Mouse (Mus musculus): ENCODE data around the gene Trpv2. TPM values are rescaled to one million over a fixed set of nuclear protein-coding genes. Genes with fewer than 3 reads are reported as not detected.

Gene Trpv2
- total RNA-seq, 4 experiments from 2014 or later: 14.5 to 15.9 (median 15.1) TPM

DNA sequence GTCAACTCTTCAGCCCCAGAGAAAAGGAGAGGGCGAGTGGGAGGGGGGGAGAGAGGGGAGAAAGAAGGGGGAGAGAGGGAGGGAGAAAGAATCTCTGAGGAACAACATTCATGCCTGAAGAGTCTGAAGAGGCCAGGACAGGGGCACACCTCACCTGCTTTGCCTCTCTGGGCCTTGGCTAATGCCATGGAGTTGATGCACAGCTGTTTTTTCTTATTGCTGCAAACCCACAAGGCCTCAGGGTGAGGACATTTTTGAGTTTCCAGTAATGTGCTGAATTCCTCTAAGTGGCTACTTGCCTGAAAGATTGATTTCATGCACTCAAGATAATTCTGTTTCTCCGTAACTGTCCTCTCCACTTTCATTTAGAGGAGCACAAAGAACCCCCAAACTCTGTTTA, 16.1 kb upstream of the Trpv2 start:
- no peak for DNase-seq (ENCODE audit: low spot score in 2 of 2)

DNA sequence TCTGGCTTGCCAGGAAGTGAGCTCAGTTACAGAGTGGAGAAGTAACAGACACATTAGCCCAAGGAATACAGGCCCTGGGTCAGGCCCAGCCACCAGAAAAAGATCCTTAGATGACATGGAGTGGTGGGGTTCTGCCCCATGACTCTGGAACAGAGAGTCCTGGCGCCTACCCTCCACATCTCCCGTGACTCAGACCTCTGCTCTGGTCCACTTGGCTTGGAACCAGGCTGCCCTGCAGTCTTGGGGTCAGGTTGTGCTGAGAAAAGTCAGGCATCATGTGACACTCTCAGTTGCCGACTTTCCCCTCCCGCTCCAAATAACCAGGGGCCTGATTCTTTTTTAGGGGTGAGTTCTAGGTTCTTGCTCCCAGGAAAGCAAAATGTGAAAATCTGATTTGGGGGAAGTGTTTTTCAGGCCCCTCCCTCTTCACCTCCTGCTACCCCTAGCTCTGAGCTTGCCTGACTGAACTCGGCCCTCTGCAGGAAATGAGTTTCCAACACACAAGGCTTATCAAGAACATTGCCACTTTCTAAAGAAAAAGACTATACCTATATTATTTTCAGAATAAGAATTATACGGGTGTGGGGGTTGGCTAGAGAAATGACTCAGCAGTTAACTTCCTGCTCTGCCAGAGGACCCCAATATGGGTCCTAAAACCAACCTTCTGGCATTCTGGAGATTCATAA, 15.2 kb upstream of the Trpv2 start:
- no peak for DNase-seq (ENCODE audit: low spot score in 2 of 2)

DNA sequence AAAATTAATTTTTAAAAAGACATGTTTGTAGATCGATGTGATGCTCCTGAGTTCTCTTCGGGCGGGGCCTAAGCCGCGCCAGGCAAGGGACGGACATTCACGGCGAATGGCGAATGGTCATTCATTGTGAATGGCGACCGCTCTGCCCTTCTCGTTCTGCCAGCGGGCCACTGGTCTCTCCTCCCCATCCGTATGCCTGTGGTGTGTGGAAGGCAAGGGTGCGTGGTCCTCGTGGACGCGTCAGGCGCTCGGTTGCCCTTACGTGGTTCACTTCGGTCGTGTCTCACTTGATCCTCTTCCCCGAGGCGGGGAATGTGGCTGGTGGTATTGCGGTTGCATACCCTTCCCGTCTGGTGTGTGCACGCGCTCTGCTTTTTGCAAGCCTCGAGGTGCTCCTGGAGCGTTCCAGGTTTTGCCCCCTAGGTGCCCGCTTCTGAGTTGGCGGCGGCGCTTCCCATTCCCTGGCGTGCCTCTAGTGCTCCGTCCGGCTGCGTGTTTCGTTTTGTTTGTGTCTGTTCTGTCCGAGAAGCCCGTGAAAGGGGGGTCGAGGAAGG, 13.7 kb upstream of the Trpv2 start:
- DNase-seq (ENCODE audit: low spot score in 2 of 2): no peak

DNA sequence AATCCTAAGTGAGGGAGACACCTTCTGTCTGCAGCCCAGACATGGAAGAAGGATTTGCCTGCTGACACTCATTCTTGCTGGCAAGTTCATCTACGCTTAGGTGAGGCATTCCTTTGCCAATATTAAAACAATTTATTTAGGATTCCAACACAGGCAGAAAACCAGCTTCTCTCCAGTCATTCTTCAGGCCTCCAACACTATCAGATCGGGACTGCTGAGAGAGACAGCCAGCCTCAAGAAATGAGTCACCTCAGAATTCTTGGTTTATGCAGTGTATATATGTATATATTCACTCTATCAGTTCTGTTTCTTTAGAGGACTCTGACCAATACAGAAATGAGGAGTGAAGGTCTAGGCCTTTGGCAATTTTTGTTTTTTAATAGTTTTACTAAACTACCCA, 10.7 kb upstream of the Trpv2 start:
- DNase-seq (ENCODE audit: low spot score in 2 of 2): no peak

DNA sequence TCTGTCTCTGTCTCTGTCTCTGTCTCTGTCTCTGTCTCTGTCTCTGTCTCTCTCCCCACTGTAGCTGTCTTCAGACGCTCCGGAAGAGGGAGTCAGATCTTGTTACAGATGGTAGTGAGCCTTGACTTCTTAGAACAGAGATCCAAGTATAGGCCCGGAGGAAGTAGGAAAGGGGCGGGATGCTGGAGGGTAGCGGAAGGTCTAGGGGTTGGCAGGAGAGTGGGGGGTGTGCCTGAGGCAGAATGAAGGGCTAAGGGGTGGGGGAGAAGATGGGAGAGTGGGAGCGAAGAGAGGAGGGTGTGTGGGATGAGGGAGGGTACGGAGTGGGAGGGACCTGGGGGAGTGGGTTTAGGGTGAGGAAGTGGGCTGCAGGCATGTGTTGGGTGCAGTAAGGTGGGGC, 8.5 kb upstream of the Trpv2 start:
- DNase-seq (ENCODE audit: low spot score in 2 of 2): no peak

DNA sequence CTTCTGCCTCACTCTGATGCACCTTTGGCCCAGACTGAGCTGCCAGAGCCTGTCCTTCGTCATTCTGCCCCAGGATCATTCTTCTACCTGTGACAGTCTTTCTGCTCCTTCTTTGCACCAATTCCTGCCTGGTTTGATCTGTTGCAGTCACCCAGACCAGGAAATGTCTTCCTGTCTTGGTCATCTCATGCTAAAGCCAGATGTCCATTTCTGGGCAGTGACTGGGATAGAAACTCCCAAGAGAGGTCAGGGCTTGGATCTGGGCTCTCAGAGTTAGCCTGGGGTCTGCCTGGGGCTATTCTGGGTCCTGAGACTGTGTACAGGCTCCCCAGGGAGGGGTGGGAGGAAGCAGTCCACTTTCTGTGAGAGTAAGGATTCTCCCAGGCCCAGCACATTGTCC, 8.1 kb upstream of the Trpv2 start:
- DNase-seq (ENCODE audit: low spot score in 2 of 2): no peak

DNA sequence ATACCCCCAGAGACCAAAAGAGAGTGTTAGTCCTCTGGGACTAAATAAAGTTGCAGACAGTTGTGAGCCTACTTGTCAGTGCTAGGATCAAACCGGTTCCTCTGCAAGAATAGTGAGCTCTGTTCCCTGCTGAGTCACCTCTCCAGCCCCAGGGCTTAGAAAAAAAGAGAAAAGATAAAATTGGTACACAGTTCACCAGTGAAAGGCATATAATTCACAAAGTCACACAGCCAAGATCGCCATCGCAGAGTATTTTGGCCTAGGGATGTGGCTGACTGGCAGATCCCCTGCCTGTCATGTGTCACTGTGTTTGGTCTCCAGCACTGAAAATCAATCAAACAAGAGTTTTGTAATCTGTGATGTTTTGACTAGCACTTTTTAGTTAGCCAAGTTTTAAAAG, 6.0 kb upstream of the Trpv2 start:
- no peak for DNase-seq (ENCODE audit: low spot score in 2 of 2)

DNA sequence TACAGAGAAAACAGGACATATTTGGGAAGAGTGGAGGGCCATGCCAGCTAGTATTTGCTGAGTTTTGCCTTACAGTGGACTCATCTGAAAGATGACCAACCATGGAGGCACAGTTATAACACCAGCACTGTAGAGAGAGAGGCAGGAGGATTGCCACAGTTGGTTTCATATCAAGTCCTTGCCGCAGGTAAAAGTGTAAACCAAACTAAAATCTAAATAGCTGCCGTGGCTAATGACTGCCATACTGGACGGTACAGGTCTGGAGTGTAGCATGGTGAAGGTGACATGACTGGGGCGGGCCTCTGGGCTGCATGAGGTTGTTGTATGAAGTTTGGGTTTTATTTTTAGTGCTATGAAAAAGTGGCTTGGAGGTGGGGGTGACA, 408 bp downstream of the Trpv2 start:
- DNase-seq (ENCODE audit: low spot score in 2 of 2): no peak

DNA sequence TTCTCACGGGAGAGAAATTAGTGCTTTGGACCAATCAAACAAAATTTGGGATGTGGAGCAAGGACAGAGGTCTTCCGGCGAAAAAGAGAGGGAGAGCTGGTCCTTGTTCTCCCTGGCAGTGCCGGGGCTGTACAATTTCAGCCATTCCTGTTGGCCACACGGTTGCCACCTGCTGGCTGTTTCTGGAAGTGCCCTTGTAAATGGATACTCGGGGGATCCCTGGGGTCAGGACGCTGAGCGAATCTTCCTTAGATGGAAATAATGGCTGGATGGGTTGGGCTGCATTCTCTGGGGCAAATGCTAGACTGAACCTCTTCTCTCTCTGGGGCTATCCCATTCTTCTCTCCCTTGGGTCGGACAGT, 992 bp downstream of the Trpv2 start:
- DNase-seq (ENCODE audit: low spot score in 2 of 2): peak; percentile 77 to 89

DNA sequence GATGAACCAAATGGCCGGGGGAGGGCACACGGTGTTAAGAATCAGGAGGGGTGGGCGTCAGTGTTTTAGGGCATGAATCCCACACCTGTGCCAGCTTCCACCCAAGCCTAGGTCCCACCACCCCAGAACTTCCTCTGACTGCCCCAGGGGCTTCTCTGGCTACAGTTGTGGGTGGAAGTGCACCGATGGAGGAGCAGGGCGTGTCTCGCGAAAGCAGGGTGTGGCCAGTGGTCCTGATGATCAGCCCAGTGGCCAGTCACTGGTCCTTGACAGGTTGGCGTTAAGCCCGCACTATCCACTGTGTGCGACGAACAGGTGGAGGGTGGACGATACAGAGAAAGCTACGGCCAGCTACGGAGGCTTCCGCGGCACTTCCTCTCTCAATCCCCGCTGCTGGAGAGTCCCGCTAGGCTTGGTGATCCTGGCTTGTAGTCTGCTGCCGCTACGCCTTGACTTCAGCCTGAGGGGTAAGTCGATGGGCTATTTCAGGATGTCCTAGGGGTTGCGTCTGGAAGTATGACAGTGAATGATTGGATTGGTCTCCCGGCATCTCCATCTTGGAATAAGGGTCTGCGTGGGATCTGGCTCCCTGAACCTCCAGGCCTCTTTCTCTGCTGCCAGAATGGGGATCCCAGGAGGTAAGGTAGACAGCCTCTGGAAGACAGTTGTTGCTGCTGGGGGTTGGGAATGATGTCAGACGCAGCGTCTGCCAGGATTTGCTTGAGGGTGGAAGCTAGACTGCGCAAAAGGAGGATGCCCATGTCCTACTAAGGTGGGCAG, 1.6 kb downstream of the Trpv2 start:
- peak in 1 of 2 experiments; percentile 43 for DNase-seq (ENCODE audit: low spot score in 2 of 2)

DNA sequence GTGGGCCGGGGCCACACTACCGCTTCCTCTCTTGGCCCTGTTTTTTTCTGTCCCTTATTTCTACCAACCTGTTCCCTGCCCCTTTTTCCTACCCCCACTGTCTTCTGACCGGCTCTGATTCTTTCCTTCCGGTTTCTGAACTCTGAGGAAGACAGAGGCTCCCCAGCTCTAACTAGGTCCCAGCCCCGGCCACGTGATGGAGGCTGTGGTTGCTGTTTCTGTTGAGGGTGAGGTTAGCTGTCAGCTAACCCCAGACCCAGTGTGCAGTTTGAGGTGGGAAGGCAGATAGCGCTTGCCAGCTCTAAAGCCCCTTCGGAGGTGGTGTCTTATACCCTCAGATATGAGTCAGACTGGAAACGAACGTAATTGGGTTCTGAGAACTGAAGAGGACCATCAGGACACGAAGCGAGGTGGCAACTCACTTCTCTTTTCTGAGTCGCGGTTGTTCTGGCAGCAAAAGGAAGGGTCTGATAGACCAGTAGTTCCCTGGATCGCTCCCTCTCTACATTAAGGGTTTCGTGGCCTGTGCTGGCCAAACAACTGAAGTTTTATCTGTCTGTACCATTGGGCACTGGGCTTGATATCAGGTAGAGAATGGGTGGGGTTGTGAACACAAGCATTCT, 2.4 kb downstream of the Trpv2 start:
- DNase-seq (ENCODE audit: low spot score in 2 of 2): no peak

DNA sequence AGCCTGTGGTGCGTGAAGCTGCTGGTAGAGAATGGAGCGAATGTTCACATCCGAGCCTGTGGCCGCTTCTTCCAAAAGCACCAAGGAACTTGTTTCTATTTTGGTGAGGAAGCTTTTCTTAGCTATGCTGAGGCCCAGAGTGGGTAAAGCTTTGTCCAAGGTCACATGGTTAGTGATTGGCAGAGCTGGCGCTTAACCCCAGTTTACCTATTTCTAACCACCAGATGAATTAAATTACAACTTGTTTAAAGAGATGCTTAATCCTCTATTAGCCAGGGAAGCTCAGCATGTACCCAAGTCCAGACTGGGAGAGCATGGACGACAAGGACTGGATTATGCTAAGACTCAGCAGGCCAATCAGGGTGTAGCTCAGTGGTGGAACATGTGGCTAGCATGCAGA, 8.7 kb downstream of the Trpv2 start:
- no peak for DNase-seq (ENCODE audit: low spot score in 2 of 2)

DNA sequence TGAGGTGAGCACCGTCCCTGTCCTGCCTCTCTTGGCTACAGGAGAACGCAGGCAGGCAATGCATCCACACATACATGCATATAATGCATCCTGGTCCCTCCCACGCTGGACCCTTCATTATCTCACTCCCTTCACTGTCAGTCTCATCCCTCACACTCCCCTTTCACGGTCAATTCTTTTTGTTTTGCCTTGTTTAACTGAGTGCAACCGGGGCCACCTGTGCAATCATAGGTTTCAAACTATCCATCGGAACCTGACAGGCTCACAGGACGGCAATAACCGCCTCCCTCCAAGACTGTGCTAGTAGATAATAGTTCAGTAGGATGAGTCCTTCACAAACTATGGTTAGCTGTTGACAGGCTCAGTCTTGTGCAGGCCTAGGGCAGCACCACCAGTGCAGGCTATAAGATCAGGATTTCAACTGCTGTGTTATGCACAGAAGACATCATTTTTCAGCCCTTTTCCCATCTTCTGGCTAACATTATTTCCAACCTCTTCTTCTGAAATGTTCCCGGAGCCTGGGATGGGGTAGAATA, 10.5 kb downstream of the Trpv2 start:
- DNase-seq (ENCODE audit: low spot score in 2 of 2): no peak

DNA sequence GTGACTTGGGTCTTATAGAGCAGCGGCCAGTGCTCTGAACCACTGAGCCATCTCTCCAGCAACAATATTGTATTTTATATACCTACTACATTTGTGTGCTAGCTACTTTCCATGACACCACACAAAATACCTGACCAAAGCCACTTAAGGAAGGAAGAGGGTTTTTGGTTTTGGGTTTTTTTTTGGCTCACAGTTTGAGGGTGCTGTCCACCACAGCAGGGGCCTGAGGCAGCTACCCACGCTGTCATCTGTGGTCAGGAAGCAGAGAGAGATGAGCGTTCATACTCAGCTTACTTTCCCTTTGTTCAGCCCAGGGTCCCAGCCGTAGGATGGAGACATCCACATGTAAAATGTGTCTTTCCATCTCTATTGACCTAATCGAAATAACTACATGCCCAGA, 12.7 kb downstream of the Trpv2 start:
- no peak for DNase-seq (ENCODE audit: low spot score in 2 of 2)

DNA sequence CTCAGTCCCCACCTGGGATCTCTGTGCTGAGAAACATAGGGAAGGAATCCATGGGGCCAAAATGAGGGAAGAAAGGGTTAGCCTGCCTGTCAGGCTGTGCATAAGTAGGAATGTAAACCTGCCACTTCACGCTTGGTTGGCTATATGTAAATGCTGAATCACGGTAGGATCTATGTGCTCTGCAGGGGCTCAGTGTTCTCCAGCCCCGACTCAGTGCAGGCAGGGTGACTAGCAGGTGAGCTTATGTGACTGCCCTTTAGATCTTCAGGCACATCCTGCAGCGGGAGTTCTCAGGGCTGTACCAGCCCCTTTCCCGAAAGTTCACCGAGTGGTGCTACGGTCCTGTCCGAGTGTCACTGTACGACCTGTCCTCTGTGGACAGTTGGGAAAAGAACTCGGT, 15.1 kb downstream of the Trpv2 start:
- no peak for DNase-seq (ENCODE audit: low spot score in 2 of 2)

DNA sequence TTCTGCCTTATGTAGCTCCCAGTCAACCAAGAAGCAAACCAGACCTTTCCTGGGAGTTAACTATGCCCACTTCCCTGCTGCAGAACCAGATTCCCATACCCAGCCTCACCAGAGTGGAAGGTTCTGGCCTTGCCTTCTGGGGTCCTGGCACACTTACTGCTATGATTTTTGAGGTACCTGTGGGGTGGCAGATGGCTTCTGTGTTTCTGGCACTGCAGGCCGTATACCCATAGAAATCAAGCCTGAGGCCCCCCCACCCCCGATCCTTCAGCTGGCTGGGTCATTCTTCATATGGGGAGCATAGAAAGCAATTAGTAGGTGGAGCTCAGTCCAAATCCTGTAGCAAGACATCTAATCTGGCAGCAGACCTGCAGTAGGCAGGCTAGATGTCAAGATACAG, 16.7 kb downstream of the Trpv2 start:
- DNase-seq (ENCODE audit: low spot score in 2 of 2): no peak

DNA sequence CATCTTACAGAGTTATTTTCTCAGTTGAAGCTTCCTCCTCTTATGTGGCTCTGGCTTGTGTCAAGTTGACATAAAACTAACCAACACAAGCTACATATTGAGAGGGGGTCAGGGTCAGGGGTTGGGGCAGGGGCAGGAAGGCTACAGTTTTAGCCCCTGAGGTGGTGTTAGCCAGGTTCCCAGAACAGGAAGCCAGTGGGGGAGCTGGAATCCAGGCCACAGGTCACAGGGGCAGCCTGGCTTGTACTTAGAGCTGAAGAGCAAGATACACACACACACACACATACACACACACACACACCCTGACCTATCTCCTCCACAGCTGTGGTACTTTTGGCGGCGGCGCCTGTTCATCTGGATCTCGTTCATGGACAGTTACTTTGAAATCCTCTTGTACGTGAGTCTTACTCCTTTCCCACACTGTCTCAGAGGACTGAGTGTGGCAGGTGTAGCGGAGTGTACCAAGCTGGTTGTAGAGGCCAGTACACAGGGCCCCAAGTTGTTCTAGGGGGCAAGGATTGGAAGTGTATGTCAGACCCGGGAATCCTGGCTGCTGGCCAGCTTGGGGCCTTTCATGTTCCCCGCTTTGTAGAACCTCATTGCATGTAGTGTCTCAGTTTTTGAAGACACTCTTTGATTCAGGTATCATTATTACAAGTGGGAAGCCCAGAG, 17.8 kb downstream of the Trpv2 start:
- no peak for DNase-seq (ENCODE audit: low spot score in 2 of 2)

DNA sequence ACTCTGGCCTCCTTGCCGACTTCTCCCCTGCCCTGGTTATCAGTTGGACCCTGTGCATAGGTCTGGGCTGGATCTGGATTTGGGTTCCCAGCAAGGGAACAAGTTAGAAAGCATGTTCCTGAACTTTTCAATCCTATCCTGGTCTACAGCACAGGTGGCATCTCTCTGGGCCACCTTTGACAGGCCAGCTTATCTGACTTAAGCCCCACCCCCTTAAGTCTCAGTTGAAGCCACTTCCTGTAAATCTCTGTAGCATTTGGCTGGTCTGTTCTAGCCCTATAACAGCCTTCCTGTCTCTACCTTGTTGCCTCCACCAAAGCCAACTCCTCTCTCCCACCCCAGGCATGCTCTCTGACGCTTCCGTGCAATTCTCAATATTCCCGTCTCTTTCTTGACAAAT, 24.3 kb downstream of the Trpv2 start:
- DNase-seq (ENCODE audit: low spot score in 2 of 2): no peak

DNA sequence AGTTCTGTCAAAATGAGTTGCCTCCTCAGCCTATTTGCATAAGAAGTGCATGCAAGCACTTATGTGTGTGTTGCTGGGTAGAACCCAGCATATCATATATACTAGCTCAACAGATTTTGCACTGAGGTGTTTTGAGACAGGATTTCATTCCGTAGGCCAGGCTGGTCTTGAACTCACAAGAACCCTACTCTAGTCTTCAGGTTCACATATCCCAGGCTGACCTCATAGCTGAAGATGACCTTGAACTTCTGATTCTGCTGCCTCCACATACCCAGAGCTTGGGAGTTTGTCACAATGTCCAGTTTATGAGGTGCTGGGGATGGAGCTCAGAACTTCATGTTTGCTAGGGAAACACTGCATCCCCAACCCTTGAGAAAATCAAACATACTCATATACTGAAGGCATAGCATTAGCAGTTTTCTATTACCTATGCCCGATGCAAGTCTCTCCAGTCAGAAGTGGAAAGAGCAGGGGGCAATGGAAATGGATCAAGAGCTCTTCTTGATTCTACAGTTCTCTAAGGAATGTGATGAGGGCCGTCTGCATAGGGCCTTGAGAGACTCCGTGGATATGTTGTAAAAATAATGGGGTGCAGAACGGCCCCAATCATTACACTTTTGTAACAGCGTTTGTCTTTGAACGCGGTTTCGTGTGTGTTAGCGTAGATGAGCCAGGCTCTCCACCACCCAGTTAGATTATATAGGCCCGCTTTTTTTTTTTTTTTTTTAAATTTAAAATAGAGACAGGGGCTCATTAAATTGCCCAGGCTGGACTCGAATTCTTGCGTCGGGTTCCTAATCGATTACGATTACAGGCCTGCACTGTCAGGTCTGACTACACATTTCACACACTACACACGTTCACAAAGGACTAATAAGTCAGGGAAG, 27.7 kb downstream of the Trpv2 start:
- no peak for DNase-seq (ENCODE audit: low spot score in 2 of 2)

DNA sequence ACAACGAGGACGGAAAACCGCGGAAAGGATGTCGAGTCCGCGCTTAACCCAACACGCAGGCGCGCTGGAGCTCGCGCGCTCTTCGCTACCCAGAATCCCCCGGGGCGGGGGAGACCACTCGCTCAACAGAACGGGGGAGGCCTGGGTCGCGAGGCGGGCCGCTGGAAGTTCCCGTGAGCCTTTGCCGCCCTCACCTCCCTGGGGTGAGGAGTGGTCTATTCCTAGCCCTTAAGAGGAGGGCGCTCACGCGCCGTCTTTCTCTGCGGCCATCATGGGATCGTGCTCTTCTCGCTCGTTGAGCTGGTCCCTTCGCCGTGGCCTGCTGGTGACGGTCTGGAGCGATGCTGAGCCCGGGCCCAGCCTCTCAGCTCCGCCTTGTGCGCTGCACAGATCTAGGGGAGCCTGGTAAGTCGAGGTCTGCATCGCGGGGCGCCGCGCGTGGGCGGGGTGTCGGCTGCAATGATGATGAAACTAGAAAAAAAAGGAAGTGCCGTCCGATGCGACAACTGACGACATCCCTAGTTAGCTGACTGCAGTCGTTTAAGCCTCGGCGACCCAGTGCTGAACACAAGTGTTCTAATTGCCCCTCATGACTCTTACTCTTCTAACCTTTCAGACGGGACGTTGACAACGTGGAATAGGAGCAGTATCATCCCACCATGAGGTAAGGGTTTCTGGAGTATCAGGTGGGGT, 28.5 kb downstream of the Trpv2 start:
- peak; percentile 96 to 97 for DNase-seq (ENCODE audit: low spot score in 2 of 2)

Measured in layer of hippocampus, adult 8-10 months (tissue).